Mouse (Mus musculus) CD4-positive, CD25-positive, alpha-beta regulatory T cell, adult 2 months (primary cell): Measurements from ENCODE around the gene Cbln1.

Source experiments
- DNase-seq: peaks from one replicate; pipeline ENCODE4 v3.0.0-alpha.2; 2012; ENCODE audit warnings: low read depth, low spot score

The Cbln1 gene

DNA sequence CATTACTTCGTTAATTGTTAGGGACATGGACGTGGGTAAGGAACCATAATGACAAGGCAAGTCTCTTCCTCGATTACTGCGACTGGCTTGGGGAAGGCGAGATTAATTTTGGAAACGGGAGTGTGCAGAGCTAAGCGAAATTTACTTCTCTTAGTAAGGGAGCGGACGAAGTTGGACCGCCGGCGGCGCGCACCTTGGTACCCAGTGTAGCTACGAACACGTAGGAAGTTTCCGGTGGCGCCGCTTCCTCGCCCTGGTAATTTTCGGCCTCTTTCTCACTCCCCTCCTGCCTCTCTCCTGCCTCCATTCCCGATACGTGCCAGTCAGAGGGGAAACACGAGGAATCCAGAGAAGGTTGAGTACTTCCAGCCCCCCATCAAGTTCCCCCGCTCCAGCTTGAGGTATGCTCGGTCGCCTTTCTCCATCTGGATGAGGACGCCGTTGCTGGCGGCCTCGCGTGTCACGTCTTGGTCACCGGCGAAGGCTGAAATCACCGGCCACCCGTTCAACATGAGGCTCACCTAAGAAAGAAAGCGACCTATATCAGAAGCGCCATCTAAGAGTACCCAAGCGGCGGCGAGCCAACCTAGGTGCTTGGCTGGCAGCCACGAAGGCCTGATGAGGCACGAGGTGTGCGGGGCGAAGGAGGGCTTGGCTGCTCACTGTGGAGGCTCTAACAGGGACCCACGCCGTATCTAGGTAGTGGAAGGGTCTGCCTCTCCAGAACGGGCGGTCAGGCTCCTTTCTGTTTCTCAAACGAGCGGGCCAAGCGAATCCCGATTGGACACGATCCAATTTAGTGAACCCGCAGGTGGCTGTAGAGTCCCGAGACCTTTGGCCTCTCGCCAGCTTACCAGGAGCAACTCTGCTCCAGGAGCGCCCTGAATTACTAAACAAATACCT is 2.2 kb downstream of the Cbln1 start:
- no peak for DNase-seq

DNA sequence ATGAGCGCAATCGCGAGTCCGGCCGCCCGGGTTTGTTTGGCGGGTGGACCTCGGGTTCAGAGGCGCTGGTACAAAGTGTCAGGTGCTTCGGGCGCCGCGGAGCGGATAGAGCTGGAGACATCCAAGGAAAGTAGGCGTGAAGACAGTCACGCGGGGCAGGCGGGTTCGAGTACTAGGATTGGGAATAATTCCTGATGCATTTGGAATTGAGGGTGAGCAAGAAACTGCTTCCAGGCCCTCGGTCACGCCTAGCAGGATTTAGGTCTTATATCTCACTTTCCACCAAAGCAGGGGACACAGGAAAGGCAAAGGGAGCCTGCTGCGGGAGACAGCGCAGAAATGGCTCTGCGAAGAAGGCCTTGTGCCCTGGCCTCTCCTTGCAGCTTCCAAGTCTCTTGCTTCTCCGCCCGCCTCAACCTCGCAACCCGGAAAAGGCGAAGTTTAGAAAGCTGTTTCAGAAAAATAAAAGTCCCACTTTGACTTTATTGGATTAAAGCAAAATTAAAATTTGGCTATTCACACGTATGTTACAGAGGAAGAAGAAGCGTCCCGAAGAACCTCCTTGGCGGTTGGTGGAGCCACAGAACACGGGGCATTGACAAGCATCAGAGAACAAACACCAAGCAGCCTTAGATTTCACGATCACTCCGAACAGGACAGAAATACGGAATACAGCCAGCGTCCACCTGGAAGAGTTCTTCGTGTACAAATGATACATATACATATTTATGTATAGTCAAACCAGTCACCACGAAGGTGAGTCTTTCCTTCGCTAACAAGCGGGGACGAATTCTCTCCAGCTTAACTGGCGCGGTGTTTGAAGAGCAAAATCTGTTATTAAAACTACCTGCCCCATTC is 3.2 kb downstream of the Cbln1 start:
- no peak for DNase-seq

DNA sequence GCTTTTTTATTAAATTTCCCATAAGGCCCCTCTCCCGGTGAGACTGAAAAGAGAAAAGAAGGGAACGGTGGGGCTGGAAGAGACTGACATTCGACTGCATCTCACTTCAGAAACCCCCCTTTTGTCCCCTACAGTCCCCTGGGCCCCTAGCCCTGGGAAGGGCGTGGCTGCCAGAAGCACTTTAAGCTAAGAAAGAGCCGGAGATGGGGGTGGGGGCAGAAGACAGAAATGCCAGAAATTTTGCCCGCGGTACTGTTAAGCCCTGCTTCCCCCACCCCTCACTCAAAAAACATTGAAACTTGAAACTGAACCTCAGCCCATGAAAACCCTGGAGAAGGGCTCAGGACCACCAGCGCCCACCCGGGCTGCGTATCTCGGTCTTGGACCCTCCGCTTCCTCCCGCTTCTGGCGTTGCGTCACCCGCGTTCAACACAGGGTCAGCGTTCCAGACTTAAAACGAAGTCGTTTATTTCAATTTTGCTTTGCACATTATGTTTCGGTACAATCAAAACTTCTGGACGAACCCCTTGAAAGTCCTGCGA is 3.9 kb downstream of the Cbln1 start:
- DNase-seq, result no peak

DNA sequence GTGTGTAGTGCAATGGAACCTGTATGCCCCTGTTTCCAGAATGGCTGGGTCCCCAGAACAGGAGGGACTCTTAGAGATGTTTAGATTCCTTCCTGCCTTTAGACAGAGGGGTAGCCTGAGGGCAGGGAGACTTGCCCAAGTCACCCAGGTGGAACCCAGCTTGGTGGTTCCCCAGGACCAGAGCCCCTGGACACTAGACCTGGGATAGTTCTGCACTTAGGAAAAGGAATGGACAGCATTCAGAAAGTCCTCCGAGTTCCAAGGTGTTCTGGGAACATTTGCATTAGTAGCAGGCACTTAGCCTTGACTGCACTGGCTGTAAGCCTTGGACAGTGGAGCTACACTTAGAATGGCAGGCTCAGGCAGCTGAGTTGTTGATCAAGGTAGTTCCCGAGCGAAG is 4.5 kb downstream of the Cbln1 start:
- DNase-seq, result no peak

DNA sequence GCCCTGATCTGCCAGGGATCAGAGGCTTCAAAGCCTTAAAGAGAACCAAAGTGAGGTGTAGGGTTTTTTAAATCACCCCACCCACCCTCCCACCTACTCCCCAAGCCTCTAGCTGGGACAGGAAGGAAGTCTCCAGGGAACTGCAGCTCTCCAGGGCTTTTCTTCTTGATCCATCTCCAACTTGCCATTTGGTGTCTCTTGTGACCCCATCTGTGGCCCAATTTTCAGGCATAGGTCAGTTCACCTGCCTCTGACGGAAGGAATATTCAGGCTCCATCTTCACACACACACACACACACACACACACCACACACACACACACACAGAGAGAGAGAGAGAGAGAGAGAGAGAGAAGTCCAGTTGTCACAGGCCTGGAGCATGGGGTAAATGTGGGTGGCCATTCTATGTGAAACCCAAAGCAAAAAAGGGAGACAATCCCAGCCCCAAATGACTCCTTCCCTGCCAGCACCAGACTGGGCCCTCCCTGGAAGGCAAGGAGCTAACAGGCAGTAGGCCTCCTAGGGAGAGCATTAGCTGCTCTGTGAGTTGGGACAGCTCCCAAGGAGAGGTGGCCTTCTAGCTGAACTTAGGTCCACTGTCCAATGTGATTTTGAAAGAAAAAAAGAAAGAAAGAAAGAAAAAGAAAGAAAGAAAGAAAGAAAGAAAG is 5.3 kb downstream of the Cbln1 start:
- DNase-seq, result no peak

DNA sequence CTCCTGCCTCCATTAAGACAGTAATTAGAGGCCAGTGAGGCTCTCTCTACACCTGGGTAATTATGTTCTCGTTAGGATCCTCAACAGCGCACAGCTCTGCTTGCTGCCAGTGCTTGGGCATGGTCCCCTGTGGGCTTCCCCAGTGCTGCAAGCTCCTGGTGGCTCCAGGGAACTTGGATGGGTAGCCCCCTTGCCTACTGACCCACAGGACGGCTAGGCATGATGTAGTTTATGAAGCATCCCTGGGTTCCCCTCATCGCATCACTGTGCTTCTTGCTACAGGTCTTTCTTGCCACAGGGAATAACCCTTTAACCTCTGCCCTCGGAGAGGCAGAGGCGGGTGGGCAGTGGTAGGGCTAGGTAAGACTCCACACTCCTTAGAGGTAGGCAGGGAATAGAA is 6.1 kb downstream of the Cbln1 start:
- DNase-seq, result no peak

DNA sequence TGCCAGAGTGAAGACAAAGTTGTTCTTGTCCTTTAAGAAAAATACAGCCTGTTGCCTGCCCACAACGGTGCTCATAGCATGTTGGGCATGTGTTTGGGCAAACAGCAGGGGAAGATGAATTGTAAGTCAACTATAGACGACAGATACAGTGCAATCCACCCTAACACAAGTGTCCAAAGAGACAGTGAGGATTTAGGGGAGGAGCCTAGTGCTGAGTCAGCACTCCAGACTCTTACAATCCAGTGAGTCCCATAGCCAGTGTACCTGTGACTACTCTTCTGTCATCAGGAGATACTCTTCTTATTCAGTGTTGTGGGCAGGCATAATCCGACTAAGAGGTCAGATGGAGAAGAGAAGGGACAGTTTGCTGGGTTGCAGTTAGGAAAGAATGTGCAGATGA is 8.0 kb downstream of the Cbln1 start:
- DNase-seq, result no peak

DNA sequence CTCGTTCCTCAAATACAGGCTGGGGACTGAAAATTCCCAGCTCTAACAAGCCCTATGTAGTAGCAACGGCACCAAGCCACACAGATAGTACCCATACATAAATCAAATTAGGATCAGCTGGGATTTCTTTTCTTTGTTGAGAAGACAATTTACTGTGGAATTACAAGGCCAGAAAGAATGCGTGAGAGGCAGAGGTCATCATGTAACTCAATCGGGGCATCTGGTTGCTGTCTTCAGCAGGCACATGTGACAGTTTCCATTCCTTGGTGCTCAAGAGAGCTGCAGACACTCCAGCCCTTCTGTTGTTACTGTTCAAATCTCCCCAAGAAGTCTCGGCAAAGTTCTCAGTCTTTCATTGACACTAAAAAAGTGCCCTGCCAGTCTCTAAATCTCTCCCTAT is 10.6 kb downstream of the Cbln1 start:
- no peak for DNase-seq

DNA sequence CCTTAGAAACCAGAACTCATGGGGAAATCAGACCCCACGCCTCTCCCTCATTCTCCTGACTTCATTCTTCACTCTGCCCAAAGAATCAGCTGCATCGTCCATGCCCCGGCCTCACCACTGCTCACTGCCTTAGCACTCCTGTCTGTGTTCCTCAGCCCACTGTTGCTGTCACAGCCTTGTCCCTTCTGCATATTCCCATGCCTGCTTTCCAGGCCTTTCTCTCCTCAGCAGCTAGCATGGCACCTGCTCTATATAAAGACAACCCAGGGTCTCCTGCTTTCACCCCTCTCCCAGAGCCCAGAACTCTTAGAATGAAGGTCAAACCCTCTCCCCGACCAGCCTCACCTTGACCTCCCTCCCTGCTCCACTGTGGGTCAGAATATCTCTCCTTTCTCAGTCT is 15.5 kb downstream of the Cbln1 start:
- no peak for DNase-seq

DNA sequence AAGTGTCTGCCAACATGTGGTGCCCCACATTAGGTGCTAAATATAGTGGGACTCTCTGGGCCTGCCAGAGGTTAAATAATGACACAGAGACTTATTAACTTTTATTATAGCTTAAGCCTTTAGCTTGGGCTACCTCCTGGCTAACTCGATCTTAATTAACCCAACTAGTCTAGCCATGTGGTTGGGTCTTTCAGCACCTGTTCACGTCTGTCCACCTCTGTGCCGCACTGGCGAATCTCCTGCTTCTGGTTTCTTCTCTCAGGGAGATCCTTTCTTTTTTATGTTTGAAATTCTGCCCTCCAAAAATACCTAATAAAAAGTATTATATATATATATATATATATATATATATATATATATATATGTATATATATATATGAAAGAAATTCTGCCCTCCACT is 19.6 kb downstream of the Cbln1 start:
- no peak for DNase-seq

DNA sequence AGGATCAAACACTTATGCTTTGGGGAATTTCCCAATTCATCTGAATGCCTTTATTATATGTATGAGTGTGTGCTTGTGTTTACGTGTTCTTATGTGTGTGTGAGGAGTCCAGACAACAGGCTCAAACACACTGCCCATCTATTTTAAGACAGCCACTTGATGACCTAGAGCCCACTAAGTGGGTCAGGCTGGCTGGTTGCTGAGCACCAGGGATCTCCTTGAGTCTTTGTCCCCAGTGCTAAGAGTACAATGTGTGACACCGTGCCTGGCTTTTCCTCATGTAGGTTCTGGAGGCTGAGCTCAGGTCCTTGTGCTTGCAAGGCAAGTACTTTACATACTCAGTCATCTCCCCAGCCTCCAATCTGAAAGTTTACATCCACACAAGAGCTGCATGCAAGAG is 20.7 kb downstream of the Cbln1 start:
- DNase-seq, result no peak

DNA sequence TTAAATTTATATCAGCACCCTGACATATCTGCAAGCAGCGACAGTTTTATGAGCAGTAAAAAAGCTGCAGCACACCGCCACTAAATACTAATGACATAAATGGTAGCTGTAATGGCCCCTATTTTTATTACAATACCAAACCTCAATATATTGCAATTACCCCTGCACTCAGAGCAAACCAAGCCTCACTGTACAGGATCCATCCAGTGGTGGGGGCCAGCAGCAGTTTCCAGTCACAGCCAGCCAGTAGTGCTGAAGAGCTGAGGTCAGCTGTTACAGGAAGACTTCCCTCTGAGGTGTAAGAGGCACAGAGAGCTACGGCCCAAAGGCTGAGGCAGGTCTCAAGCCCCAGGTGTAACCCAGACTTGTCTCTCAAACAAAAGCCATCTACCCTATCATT is 37.8 kb downstream of the Cbln1 start:
- DNase-seq, result no peak

DNA sequence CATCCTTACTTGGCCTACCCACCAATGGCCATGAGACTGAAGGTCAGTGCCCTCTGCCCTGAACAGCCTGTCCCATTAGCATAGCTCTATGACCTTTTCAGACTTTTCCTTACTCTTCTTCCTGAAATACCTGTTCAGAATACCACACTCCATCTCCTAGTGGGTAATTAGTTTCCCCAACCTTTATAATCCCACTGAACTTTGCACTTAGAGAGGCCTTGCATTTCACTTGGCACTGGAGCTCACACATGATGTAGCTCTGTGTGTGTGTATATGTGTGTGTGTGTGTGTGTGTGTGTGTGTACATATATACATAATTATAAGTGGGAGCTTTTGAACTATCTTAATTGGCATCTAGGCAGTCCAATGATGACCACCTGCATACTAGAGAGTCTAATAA is 45.2 kb downstream of the Cbln1 start:
- DNase-seq, result no peak

DNA sequence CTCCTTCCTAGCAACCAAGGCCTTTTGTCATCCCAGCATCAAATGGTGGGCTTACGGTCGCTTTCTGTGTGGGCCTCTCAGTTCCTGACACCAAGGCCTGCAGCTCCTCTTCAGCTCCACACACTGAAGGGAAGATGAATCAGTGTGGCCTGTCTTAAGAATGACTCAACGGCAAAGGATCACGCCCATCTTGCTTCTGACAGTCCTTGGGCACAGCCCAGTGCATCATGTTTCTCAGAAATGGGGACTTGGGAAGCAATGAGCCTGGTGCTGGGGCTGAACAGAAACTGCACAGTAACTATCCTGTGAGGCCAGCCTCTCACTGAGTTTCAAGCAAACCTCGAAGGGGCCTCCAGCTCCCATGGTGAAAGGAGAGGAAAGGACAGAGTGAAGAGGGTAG is 47.7 kb downstream of the Cbln1 start:
- no peak for DNase-seq

DNA sequence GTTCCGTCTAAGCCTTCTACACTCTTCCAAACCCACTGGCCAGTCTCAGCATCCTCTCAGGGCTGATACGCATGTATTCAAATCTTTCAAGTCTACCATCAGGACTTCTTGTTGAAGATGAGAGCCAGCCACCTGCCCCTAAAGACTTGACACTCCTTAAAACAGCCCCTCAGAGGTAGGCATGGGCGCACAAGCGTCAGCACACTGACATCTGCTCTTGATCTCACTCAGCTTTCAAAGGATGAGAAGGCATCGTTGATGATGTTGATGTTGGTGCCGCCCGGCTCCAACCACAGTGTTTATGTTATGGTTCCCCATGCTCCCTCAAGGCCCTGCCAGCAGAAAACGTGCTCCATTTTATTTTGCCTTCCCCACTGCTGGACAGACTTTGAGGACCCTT is 50.7 kb downstream of the Cbln1 start:
- DNase-seq, result no peak
